Comparison of ENCODE assay signal across 7 mouse cellular contexts in the genomic region with DNA sequence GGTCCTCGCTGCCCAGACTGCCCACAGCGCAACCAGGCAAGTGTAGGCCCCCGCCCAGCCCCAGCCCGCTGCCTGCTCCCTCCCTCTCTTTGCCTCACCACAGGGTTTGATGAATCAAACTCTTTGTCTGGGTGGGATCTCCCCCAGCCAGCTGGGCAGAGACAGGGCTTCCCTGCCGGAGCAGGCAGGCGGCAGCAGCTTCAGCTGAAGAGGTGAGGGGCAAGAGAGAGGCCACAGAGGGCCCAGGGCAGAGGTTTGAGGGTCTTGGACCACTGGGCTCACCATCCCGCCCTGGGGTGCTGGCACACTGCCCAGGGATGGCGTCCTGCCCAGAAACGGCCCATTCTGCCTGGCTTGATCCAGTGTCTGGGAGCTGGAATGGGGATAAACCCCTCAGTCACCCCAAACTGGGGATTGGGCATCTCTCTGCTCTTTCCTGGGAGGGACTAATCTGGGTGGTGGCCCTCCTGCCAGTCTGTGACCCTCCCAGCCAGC. TPM values are rescaled to one million over a fixed set of nuclear protein-coding genes. Genes with fewer than 3 reads are reported as not detected.
DNase-seq lines count a peak whose midpoint lies in the region; ATAC-seq and TF ChIP-seq lines count a peak whose summit lies in the region.

No protein-coding gene starts in this region.

- 0 out of 2 replicates have a peak, but pooled peaks have one; percentile 15 for ATAC-seq in neural tube, embryonic 12.5 days (ENCODE audit: low FRiP score, low read depth)

- H3K4me2 ChIP-seq in neural tube, embryonic 12.5 days (replicated peaks): peak overlapping the region; percentile 30

- peaks cover 7% of the 10 kb centered on the region for H3K4me1 ChIP-seq in cerebellum, adult 2 months (ENCODE audit: control insufficient read depth, insufficient read depth, low read length)
- H3K4me1 ChIP-seq in kidney, adult 2 months (ENCODE audit: control insufficient read depth, insufficient read depth, low read length): peaks cover 20% of the 10 kb centered on the region
- H3K4me1 ChIP-seq in neural tube, embryonic 12.5 days: peaks cover 48% of the 10 kb centered on the region

- no peaks in the 10 kb centered on the region for H3K9me3 ChIP-seq in neural tube, embryonic 12.5 days

- H3K27me3 ChIP-seq in cerebellum, adult 2 months (ENCODE audit: control insufficient read depth, insufficient read depth, low read length): peaks cover 3% of the 10 kb centered on the region; the same call in 1 of the 2 replicates
- H3K27me3 ChIP-seq in kidney, adult 2 months (replicated peaks; ENCODE audit: control insufficient read depth, insufficient read depth, low read length): no peaks in the 10 kb centered on the region
- peaks cover 95% of the 10 kb centered on the region for H3K27me3 ChIP-seq in neural tube, embryonic 12.5 days (replicated peaks)

- 29% methylated on average over 9 of the region's 9 CpGs for WGBS in cerebellum, adult 2 months
- WGBS in kidney, adult 2 months: 42% methylated on average over 9 of the region's 9 CpGs
- WGBS in neural tube, embryonic 12.5 days: 11% methylated on average over 9 of the region's 9 CpGs

- H3K27ac ChIP-seq in cerebellum, adult 2 months (ENCODE audit: insufficient read depth, low read length): no peak overlapping the region
- H3K27ac ChIP-seq in kidney, adult 2 months (ENCODE audit: insufficient read depth, low read depth, low read length): no peak overlapping the region
- no peak overlapping the region for H3K27ac ChIP-seq in neural tube, embryonic 12.5 days

- TF ChIP-seq CTCF in cerebellum, adult 2 months (IDR thresholded peaks at IDR 0.05; ENCODE audit: borderline replicate concordance, insufficient read depth, low read depth, low read length): no peak
- no peak for TF ChIP-seq CTCF in kidney, adult 2 months (conservative IDR thresholded peaks at IDR 0.05; ENCODE audit: insufficient read depth, insufficient read length, low read depth, low read length)

- TF ChIP-seq POLR2A in cerebellum, adult 2 months (IDR thresholded peaks at IDR 0.05; ENCODE audit: borderline replicate concordance, insufficient read depth, low read length): no peak
- no peak for TF ChIP-seq POLR2A in kidney, adult 2 months (IDR thresholded peaks at IDR 0.05; ENCODE audit: low read depth, low read length)

- no peaks in the 10 kb centered on the region for H3K36me3 ChIP-seq in kidney, adult 2 months (ENCODE audit: control insufficient read depth, insufficient read depth, low read length)
- no peaks in the 10 kb centered on the region for H3K36me3 ChIP-seq in neural tube, embryonic 12.5 days

- DNase-seq in adrenal gland, adult 2 months: peak; percentile 87
- DNase-seq in cerebellum, adult 2 months: peak; percentile 59 to 62
- peak; percentile 76 to 77 for DNase-seq in frontal cortex, postnatal 10 days (ENCODE audit: low spot score in 2 of 2)
- DNase-seq in kidney, adult 2 months: peak; percentile 65
- peak; percentile 69 to 77 for DNase-seq in left cerebral cortex, postnatal 14 days (ENCODE audit: low spot score in 2 of 2)
- DNase-seq in T-cell, adult 2 months (ENCODE audit: low spot score): no peak

- intact Hi-C loops in left cerebral cortex, postnatal 14 days (cut with DNase I): no loop called here

- H3K9ac ChIP-seq in neural tube, embryonic 12.5 days: peak overlapping the region; percentile 41; the same call in 1 of the 2 replicates

- H3K4me3 ChIP-seq in cerebellum, adult 2 months (replicated peaks; ENCODE audit: insufficient read depth, low read depth, low read length): no peak overlapping the region
- H3K4me3 ChIP-seq in kidney, adult 2 months (ENCODE audit: insufficient read depth, low read depth, low read length): no peak overlapping the region
- H3K4me3 ChIP-seq in neural tube, embryonic 12.5 days: no peak overlapping the region

RNA-seq across cellular contexts. Expression of a gene that starts 5.7 kb away (rescaled TPM):
- total RNA-seq in adrenal gland, adult 2 months (2021): 10 to 100 TPM; 50.9 to 65.1 TPM
- 58.3 and 75.8 TPM in 2 replicates for polyA plus RNA-seq in adrenal gland, adult 2 months (2012; rRNA removed)
- polyA plus RNA-seq in cerebellum, adult 2 months (2012; rRNA removed): 14.0 and 15.0 TPM in 2 replicates
- 4.9 and 5.1 TPM in 2 replicates for polyA plus RNA-seq in kidney, adult 2 months (2012; rRNA removed)
- total RNA-seq in left cerebral cortex, postnatal 14 days (2021): 10 to 100 TPM in 1 of 2 experiments, 1 to 10 TPM in 1; 9.2 to 10.5 TPM
- 1.6 and 3.1 TPM in 2 replicates for polyA plus RNA-seq in neural tube, embryonic 12.5 days (2016; fragmentation: Nextera tagmentation; extraction: Ambion mirVana)

RNA-seq across cellular contexts. Expression of a gene that starts 31.2 kb away (rescaled TPM):
- 1 to 10 TPM in 1 of 2 experiments, under 1 TPM in 1; 0.86 to 1.1 TPM for total RNA-seq in adrenal gland, adult 2 months (2021)
- 1.7 and 2.3 TPM in 2 replicates for polyA plus RNA-seq in adrenal gland, adult 2 months (2012; rRNA removed)
- polyA plus RNA-seq in cerebellum, adult 2 months (2012; rRNA removed): 4.7 and 6.8 TPM in 2 replicates
- 1.2 and 1.6 TPM in 2 replicates for polyA plus RNA-seq in kidney, adult 2 months (2012; rRNA removed)
- 1 to 10 TPM; 2.6 to 3.7 TPM for total RNA-seq in left cerebral cortex, postnatal 14 days (2021)
- 5.5 TPM in 2 replicates for polyA plus RNA-seq in neural tube, embryonic 12.5 days (2016; fragmentation: Nextera tagmentation; extraction: Ambion mirVana)

RNA-seq across cellular contexts. Expression of a gene that starts 56.1 kb away (rescaled TPM):
- total RNA-seq in adrenal gland, adult 2 months (2021): 10 to 100 TPM; 11.7 to 19.4 TPM
- polyA plus RNA-seq in adrenal gland, adult 2 months (2012; rRNA removed): 18.0 and 24.1 TPM in 2 replicates
- polyA plus RNA-seq in cerebellum, adult 2 months (2012; rRNA removed): 1.9 and 2.0 TPM in 2 replicates
- polyA plus RNA-seq in kidney, adult 2 months (2012; rRNA removed): 8.1 and 9.6 TPM in 2 replicates
- 1 to 10 TPM; 2.2 to 2.7 TPM for total RNA-seq in left cerebral cortex, postnatal 14 days (2021)
- polyA plus RNA-seq in neural tube, embryonic 12.5 days (2016; fragmentation: Nextera tagmentation; extraction: Ambion mirVana): 2.7 and 3.0 TPM in 2 replicates
